In the genomic region with DNA sequence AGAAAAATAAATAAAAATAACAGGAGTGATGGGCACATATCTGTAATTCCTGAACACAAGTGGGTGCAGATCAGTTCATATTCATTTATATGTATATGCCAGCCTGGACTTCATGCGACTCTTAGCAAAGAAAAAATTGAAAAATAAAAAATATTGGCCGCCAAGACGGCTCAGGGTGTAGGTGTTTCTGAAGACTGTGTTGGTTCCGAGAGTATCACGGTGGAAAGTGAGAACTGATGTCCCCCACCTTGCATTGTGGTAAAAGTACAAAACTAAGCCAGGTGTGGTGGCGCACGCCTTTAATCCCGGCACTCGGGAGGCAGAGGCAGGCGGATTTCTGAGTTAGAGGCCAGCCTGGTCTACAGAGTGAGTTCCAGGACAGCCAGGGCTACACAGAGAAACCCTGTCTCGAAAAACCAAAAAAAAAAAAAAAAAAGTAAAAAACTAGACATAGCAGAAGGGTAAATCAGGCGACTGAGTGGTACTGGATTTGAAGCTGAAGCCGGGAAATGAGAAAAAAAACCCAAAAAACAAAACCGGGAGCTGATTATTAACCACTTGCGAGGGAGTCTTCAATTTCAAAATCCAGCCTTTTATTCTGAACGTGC, we compare ENCODE assay signal across 7 mouse cellular contexts. TPM values are rescaled to one million over a fixed set of nuclear protein-coding genes. Genes with fewer than 3 reads are reported as not detected.
DNase-seq lines count a peak whose midpoint lies in the region; ATAC-seq lines count a peak whose summit lies in the region.

No protein-coding gene starts in this region.

- no peak overlapping the region; the same call in 1 of the 2 replicates for H3K9ac ChIP-seq in lung, embryonic 16.5 days (ENCODE audit: low read length)
- H3K9ac ChIP-seq in forebrain, embryonic 16.5 days (replicated peaks; ENCODE audit: low read depth, low read length) = no peak overlapping the region; the same call in 1 of the 2 replicates
- H3K9ac ChIP-seq in limb, embryonic 15.5 days = peak overlapping the region; percentile 69; the same call in 1 of the 2 replicates
- no peak overlapping the region for H3K9ac ChIP-seq in stomach, embryonic 14.5 days (replicated peaks; ENCODE audit: low read depth, low read length)

- 0 out of 2 replicates have a peak, but pooled peaks cover 2% of the 10 kb centered on the region for H3K36me3 ChIP-seq in lung, embryonic 16.5 days (ENCODE audit: control insufficient read depth, insufficient read depth, low read length)
- H3K36me3 ChIP-seq in forebrain, embryonic 16.5 days (ENCODE audit: control insufficient read depth, insufficient read depth) = no peaks in the 10 kb centered on the region
- H3K36me3 ChIP-seq in limb, embryonic 15.5 days = 0 out of 2 replicates have a peak, but pooled peaks cover 6% of the 10 kb centered on the region
- H3K36me3 ChIP-seq in stomach, embryonic 14.5 days (ENCODE audit: control insufficient read depth, insufficient read depth, low read length) = no peaks in the 10 kb centered on the region

- ATAC-seq in lung, embryonic 16.5 days (ENCODE audit: low read depth) = no peak
- ATAC-seq in forebrain, embryonic 16.5 days = 0 out of 2 replicates have a peak, but pooled peaks have one; percentile 6
- ATAC-seq in limb, embryonic 15.5 days (ENCODE audit: insufficient number of reproducible peaks, low FRiP score, low TSS enrichment, low read depth) = no peak
- ATAC-seq in stomach, embryonic 14.5 days (ENCODE audit: insufficient number of reproducible peaks, insufficient read depth, low FRiP score, low read depth) = no peak

- H3K27me3 ChIP-seq in lung, embryonic 16.5 days (ENCODE audit: control insufficient read depth, insufficient read depth, low read depth, low read length) = no peaks in the 10 kb centered on the region
- H3K27me3 ChIP-seq in forebrain, embryonic 16.5 days (replicated peaks; ENCODE audit: control insufficient read depth, insufficient read depth, low read length) = no peaks in the 10 kb centered on the region
- H3K27me3 ChIP-seq in limb, embryonic 15.5 days = no peaks in the 10 kb centered on the region
- no peaks in the 10 kb centered on the region for H3K27me3 ChIP-seq in stomach, embryonic 14.5 days (ENCODE audit: control insufficient read depth, insufficient read depth, low read length)

- 48% methylated on average over 15 of the region's 16 CpGs for WGBS in lung, embryonic 16.5 days
- WGBS in forebrain, embryonic 16.5 days = 53% methylated on average over 15 of the region's 16 CpGs
- 52% methylated on average over 16 of the region's 16 CpGs for WGBS in limb, embryonic 15.5 days
- WGBS in stomach, embryonic 14.5 days = 54% methylated on average over 15 of the region's 16 CpGs

- no peak for DNase-seq in lung, postnatal 10 days
- no peak for DNase-seq in layer of hippocampus, adult 9-10 months (ENCODE audit: low spot score)
- DNase-seq in left cerebral cortex, adult 11 months (ENCODE audit: low spot score) = no peak

- H3K4me1 ChIP-seq in lung, embryonic 16.5 days (replicated peaks; ENCODE audit: control insufficient read depth, insufficient read depth, low read length) = peaks cover 9% of the 10 kb centered on the region; the same call in 1 of the 2 replicates
- H3K4me1 ChIP-seq in forebrain, embryonic 16.5 days (replicated peaks; ENCODE audit: control insufficient read depth, insufficient read depth, low read length) = peaks cover 10% of the 10 kb centered on the region
- peaks cover 14% of the 10 kb centered on the region for H3K4me1 ChIP-seq in limb, embryonic 15.5 days
- H3K4me1 ChIP-seq in stomach, embryonic 14.5 days (ENCODE audit: control insufficient read depth, insufficient read depth, low read length) = peaks cover 7% of the 10 kb centered on the region; the same call in 1 of the 2 replicates

- H3K9me3 ChIP-seq in lung, embryonic 16.5 days (ENCODE audit: control insufficient read depth, low read length) = no peaks in the 10 kb centered on the region
- no peaks in the 10 kb centered on the region for H3K9me3 ChIP-seq in forebrain, embryonic 16.5 days (ENCODE audit: control insufficient read depth, low read length)
- no peaks in the 10 kb centered on the region for H3K9me3 ChIP-seq in limb, embryonic 15.5 days
- H3K9me3 ChIP-seq in stomach, embryonic 14.5 days (ENCODE audit: control insufficient read depth, low read depth, low read length) = no peaks in the 10 kb centered on the region

- H3K4me2 ChIP-seq in lung, embryonic 16.5 days (ENCODE audit: low read depth, low read length) = peak overlapping the region; percentile 37
- peak overlapping the region; percentile 38 for H3K4me2 ChIP-seq in forebrain, embryonic 16.5 days (ENCODE audit: low read length)
- H3K4me2 ChIP-seq in limb, embryonic 15.5 days = peak overlapping the region; percentile 65; the same call in 1 of the 2 replicates
- H3K4me2 ChIP-seq in stomach, embryonic 14.5 days (replicated peaks; ENCODE audit: low read depth, low read length) = no peak overlapping the region

- H3K4me3 ChIP-seq in lung, embryonic 16.5 days (ENCODE audit: low read length) = peak overlapping the region; percentile 97
- peak overlapping the region; percentile 53 for H3K4me3 ChIP-seq in forebrain, embryonic 16.5 days (replicated peaks; ENCODE audit: low read length)
- peak overlapping the region; percentile 85 for H3K4me3 ChIP-seq in limb, embryonic 15.5 days
- H3K4me3 ChIP-seq in stomach, embryonic 14.5 days (ENCODE audit: low read depth, low read length) = peak overlapping the region; percentile 83

- no peak overlapping the region for H3K27ac ChIP-seq in lung, embryonic 16.5 days (ENCODE audit: low read length)
- peak overlapping the region; percentile 29 for H3K27ac ChIP-seq in forebrain, embryonic 16.5 days (ENCODE audit: low read length)
- H3K27ac ChIP-seq in limb, embryonic 15.5 days = no peak overlapping the region
- H3K27ac ChIP-seq in stomach, embryonic 14.5 days (ENCODE audit: low read length) = no peak overlapping the region

RNA-seq across cellular contexts. Expression of a gene that starts 0.4 kb away (rescaled TPM):
- 158 and 162 TPM in 2 replicates for polyA plus RNA-seq in lung, embryonic 16.5 days (2015; fragmentation: Nextera tagmentation; extraction: Ambion mirVana)
- 161 and 219 TPM in 2 replicates for polyA plus RNA-seq in forebrain, embryonic 16.5 days (2015; fragmentation: Nextera tagmentation; extraction: Ambion mirVana)
- polyA plus RNA-seq in limb, embryonic 15.5 days (2015; fragmentation: Nextera tagmentation; extraction: Ambion mirVana) = 141 and 177 TPM in 2 replicates
- polyA plus RNA-seq in stomach, embryonic 14.5 days (2014; fragmentation: Nextera tagmentation; extraction: Ambion mirVana) = 43.4 and 49.9 TPM in 2 replicates

RNA-seq across cellular contexts. Expression of a gene that starts 19.1 kb away (rescaled TPM):
- 65.2 and 66.5 TPM in 2 replicates for polyA plus RNA-seq in lung, embryonic 16.5 days (2015; fragmentation: Nextera tagmentation; extraction: Ambion mirVana)
- 122 and 124 TPM in 2 replicates for polyA plus RNA-seq in forebrain, embryonic 16.5 days (2015; fragmentation: Nextera tagmentation; extraction: Ambion mirVana)
- 58.3 and 59.3 TPM in 2 replicates for polyA plus RNA-seq in limb, embryonic 15.5 days (2015; fragmentation: Nextera tagmentation; extraction: Ambion mirVana)
- 62.9 and 64.7 TPM in 2 replicates for polyA plus RNA-seq in stomach, embryonic 14.5 days (2014; fragmentation: Nextera tagmentation; extraction: Ambion mirVana)

RNA-seq across cellular contexts. Expression of a gene that starts 19.6 kb away (rescaled TPM):
- polyA plus RNA-seq in lung, embryonic 16.5 days (2015; fragmentation: Nextera tagmentation; extraction: Ambion mirVana) = 76.2 and 76.8 TPM in 2 replicates
- polyA plus RNA-seq in forebrain, embryonic 16.5 days (2015; fragmentation: Nextera tagmentation; extraction: Ambion mirVana) = 50.0 and 57.0 TPM in 2 replicates
- polyA plus RNA-seq in limb, embryonic 15.5 days (2015; fragmentation: Nextera tagmentation; extraction: Ambion mirVana) = 60.5 and 68.7 TPM in 2 replicates
- 65.7 and 67.0 TPM in 2 replicates for polyA plus RNA-seq in stomach, embryonic 14.5 days (2014; fragmentation: Nextera tagmentation; extraction: Ambion mirVana)

RNA-seq across cellular contexts. Expression of a gene that starts 30.2 kb away (rescaled TPM):
- 42.8 and 44.0 TPM in 2 replicates for polyA plus RNA-seq in lung, embryonic 16.5 days (2015; fragmentation: Nextera tagmentation; extraction: Ambion mirVana)
- 52.2 and 52.5 TPM in 2 replicates for polyA plus RNA-seq in forebrain, embryonic 16.5 days (2015; fragmentation: Nextera tagmentation; extraction: Ambion mirVana)
- polyA plus RNA-seq in limb, embryonic 15.5 days (2015; fragmentation: Nextera tagmentation; extraction: Ambion mirVana) = 40.2 and 43.0 TPM in 2 replicates
- 23.3 and 29.4 TPM in 2 replicates for polyA plus RNA-seq in stomach, embryonic 14.5 days (2014; fragmentation: Nextera tagmentation; extraction: Ambion mirVana)

RNA-seq across cellular contexts. Expression of a gene that starts 37.1 kb away (rescaled TPM):
- polyA plus RNA-seq in lung, embryonic 16.5 days (2015; fragmentation: Nextera tagmentation; extraction: Ambion mirVana) = 210 and 225 TPM in 2 replicates
- 264 and 288 TPM in 2 replicates for polyA plus RNA-seq in forebrain, embryonic 16.5 days (2015; fragmentation: Nextera tagmentation; extraction: Ambion mirVana)
- 184 and 185 TPM in 2 replicates for polyA plus RNA-seq in limb, embryonic 15.5 days (2015; fragmentation: Nextera tagmentation; extraction: Ambion mirVana)
- polyA plus RNA-seq in stomach, embryonic 14.5 days (2014; fragmentation: Nextera tagmentation; extraction: Ambion mirVana) = 209 and 221 TPM in 2 replicates
